Mouse (Mus musculus) E14TG2a.4 (cell line): Measurements from ENCODE around the gene Paqr6.
A peak's percentile ranks its signal among the peaks of the same experiment; 100 is the strongest.

Experiments used
- CTCF ChIP-seq: conservative IDR thresholded peaks from 2 replicates; pipeline ENCODE4 v1.5.1; 2014; ENCODE audit warnings: low read length
- POU5F1 ChIP-seq: IDR thresholded peaks from 2 replicates; pipeline ENCODE4 v1.6.1; 2014; ENCODE audit warnings: low read length, borderline replicate concordance

GRCm38 (mm10) chr3:88407090-88407489 is 42.7 kb downstream of the Paqr6 start:
- TF ChIP-seq CTCF (peak; percentile 73), POU5F1 (no peak)
